Mouse (Mus musculus): Measurements from ENCODE around the gene Zc3h7b.

GRCm38 (mm10) chr15:81798421-81798820 is 53.6 kb downstream of the Zc3h7b start:
- no peak for TF ChIP-seq POLR2A (IDR thresholded peaks at IDR 0.05; ENCODE audit: low read depth, low read length)
- TF ChIP-seq CTCF (IDR thresholded peaks at IDR 0.05; ENCODE audit: extremely low read depth, insufficient read depth, insufficient read length, insufficient replicate concordance): no peak

All from spleen, adult 2 months (tissue).